ENCODE assay signal across 1 mouse cellular context in the genomic region with DNA sequence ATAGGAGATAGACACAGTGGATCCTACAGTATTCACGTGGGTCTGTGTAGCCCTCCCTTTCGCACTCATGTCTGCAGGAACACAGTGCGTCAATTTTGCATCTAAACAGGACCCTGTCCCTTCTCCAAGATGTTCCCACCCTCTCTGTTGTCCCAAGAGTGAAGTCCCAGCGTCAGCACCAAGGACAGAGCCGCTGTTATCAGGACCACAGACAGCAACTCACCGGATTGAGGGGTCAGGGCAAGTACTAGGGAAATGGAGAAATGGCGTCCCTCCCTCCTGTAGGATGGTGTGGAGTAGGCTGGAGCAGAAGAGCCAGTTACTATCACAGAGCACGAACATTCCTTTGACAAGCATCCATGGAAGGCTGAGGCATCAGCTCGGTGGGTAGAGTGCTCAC.
TF ChIP-seq lines count a peak whose summit lies in the region.

No protein-coding gene starts in this region.

TF ChIP-seq in myocyte, 11 proteins besides CTCF, POLR2A, EP300 and RAD21:
- TF ChIP-seq CEBPB (IDR thresholded peaks at IDR 0.05; ENCODE audit: insufficient read depth, poor library complexity, severe bottlenecking), result no peak
- TF ChIP-seq REST (IDR thresholded peaks at IDR 0.05; ENCODE audit: insufficient read depth, insufficient read length), result peak; percentile 91
